Mouse (Mus musculus) cortical plate, adult 2 months (tissue): ENCODE measurements around the gene Scgb1c1. TPM values are rescaled to one million over a fixed set of nuclear protein-coding genes. Genes with fewer than 3 reads are reported as not detected.
A peak's percentile ranks its signal among the peaks of the same experiment; 100 is the strongest.

Experiments used
- H3K27ac ChIP-seq: fragments of 200-500 bp; 2 replicates; pipeline ENCODE4 v1.5.1; 2012; ENCODE audit warnings: low read length, control low read depth, inconsistent platforms; ENCODE audit not compliant: insufficient read depth
- H3K4me1 ChIP-seq: fragments of 200-500 bp; 2 replicates; pipeline ENCODE4 v1.6.1; 2011; ENCODE audit warnings: low read length; ENCODE audit not compliant: control insufficient read depth, insufficient read depth
- H3K4me3 ChIP-seq: fragments of 200-500 bp; 2 replicates; pipeline ENCODE4 v1.5.1; 2011; ENCODE audit warnings: mild to moderate bottlenecking, low read length, control low read depth; ENCODE audit not compliant: insufficient read depth
- CTCF ChIP-seq: fragments of 200-500 bp; IDR thresholded peaks from 2 replicates; pipeline ENCODE4 v1.5.1; 2011; ENCODE audit warnings: mild to moderate bottlenecking, control low read depth, low read length; ENCODE audit not compliant: insufficient read depth; ENCODE audit errors: extremely low read depth
- POLR2A ChIP-seq: fragments of 200-500 bp; IDR thresholded peaks from 2 replicates; pipeline ENCODE4 v1.6.1; 2011; ENCODE audit warnings: mild to moderate bottlenecking, low read length, control low read depth; ENCODE audit not compliant: insufficient read depth; ENCODE audit errors: extremely low read depth
- polyA plus RNA-seq: library from polyadenylated mRNA; depleted of rRNA; stranded (reverse); fragments of >200 nt; gene quantifications from 2 replicates; pipeline ENCODE4 v1.2.3, GENCODE M21; 2012

Scgb1c1 gene
- polyA plus RNA-seq, 1 experiment = not detected

DNA sequence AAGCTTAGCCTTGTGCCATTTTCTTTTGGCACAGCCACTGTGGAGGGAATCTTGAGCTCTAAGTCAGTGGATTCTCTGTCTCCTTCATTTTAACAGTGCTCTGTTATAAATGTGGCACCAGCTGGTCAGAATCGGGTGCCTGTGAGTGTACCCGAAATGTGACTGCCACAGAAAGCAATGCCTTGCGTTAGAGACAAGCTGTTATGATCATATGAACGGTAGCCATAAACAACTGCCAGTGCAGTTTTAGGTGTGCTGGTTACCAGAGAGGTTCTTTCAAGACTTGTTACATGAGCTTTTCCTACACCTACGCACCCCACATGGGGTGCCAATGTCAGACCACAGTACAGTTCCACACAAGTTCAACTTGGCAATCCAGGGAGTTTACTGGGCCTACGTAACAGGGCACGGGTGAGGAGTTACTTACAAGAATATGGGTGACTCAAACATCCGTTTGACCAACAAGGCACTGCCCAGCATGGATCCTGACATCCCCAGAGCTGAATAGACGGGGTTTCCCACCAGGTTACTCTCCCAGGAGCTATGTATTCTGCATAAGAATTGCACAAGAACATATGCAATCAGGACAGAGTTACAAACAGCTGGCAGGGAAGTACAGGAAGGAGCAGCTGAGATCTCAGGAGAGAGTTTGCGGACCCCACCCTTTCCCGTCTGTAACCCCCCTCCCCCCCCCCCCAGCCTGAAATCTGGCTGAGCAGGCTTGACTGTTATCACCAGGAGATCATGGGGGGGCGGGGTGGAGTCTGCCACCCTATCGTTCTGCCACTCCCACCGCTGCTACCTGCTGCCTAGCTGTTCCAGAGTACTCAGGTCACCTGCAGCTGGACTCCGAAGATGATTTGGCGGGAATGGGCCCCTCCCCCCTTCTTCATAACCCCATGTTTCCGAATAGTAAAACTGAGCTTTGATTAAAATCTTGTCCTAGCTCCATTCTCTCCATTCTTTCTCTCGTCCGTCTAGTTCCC, 4.3 kb upstream of the Scgb1c1 start:
- TF ChIP-seq POLR2A (no peak), CTCF (no peak)
- no peak overlapping the region for H3K4me3 ChIP-seq
- H3K4me1 ChIP-seq = no peaks in the 10 kb centered on the region
- H3K27ac ChIP-seq = no peak overlapping the region

DNA sequence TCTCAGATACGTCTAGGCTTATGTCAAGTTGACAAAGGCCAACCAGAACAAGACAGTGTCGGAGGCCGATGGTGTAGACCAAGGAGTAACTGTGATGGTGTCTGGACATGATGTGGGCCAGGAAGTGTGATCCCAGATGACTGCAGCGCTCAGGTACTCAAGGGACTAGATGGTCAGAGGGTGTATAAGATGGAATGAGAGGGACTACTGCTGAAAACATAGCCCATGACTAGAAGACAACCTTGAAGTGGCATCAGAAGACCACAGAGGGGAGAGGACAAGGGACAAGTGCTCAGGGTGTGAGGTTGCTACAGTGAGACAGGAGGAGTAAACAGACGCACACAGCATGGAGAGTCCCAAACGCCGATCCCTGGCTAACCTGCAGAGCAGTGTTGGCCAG, 1.5 kb upstream of the Scgb1c1 start:
- no peak for TF ChIP-seq POLR2A
- no peak for TF ChIP-seq CTCF
- Histone ChIP-seq H3K4me1 (no peaks in the 10 kb centered on the region), H3K27ac (no peak overlapping the region), H3K4me3 (no peak overlapping the region)

DNA sequence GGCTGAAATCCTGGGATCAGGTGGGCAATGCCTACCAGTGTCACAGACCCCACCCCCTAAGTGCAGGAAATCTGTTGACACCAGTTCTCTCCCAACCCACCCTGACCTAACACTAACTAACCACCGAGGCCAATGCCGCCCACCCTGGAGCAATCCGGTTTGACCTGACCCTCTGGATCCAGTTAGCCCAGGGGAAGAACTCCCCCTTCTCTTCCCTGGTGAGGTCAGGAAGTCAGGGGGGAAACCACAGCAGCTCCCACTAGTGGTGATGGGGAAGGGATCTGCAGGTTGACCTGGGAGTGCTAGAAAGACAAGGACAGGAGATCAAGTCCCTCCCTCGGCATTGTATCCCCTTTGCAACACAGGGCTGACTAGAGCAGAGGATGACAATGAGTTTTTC, 336 bp downstream of the Scgb1c1 start:
- H3K4me1 ChIP-seq = no peaks in the 10 kb centered on the region
- TF ChIP-seq CTCF (no peak), POLR2A (no peak)
- no peak overlapping the region for H3K4me3 ChIP-seq
- no peak overlapping the region for H3K27ac ChIP-seq

DNA sequence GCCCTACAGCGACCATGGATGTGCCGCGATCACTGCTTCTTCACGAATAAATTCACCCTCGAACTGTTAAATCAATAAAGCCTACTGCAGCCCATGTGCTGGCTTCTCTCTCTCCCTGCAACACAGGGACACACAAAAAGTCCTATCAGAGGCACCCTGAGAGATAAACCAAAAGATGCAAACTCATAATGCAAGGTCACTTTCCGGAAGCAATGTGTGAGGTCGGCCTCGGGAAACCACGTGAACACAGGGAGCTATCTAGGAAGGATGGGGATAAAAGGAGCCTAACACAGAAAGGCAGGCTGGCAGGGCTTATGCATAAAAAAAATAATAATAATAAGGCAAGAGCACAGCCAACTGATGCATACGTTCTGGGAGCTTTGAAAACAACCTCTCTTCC, 1.3 kb downstream of the Scgb1c1 start:
- TF ChIP-seq CTCF (no peak), POLR2A (no peak)
- Histone ChIP-seq H3K4me1 (no peaks in the 10 kb centered on the region), H3K27ac (no peak overlapping the region), H3K4me3 (no peak overlapping the region)

DNA sequence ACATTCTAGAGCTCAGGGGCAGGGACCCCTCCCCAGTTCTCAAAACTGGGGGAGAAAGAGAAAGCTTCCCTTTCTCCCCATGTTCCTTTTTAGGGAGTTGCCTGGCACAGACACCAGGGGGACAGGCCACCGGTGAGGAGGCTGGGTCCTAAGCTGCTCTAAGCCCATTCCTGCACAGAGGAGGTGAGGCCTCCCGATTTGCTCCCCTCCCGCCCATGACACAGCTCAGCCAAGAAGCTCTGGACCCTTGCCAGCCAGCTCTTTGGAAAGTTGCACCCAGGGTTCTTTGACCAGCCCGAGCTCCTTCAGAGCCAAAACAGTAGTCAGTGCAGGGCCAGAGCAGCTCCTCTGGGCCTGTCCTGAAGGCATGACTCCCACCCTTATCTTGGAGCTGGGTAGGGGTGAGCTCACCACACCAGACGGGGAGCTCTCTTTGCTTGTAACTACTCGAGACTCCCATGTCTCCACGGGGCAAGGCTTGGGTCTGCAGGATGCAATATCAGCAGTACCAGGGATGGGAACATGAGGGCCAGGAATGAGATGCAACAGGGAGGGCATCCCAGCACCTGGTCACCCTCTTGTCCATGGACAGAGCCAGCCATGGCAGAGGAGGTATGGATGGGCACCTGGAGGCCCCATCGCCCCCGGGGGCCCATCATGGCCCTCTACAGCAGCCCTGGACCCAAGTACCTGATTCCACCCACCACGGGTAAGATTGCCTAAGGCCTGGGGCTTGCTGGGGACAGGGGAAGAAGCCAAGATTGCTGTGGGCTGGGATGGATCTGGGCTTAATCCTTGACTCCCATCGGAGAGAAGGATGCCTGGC, 2.6 kb downstream of the Scgb1c1 start, which contains the start of gene Odf3:
TSS of gene Odf3 (plus strand) at position 51 of the 826 bp plus-strand sequence.
- TF ChIP-seq POLR2A (no peak), CTCF (no peak)
- Histone ChIP-seq H3K4me1 (no peaks in the 10 kb centered on the region), H3K4me3 (no peak within 1 kb of the TSS), H3K27ac (no peak within 1 kb of the TSS)

DNA sequence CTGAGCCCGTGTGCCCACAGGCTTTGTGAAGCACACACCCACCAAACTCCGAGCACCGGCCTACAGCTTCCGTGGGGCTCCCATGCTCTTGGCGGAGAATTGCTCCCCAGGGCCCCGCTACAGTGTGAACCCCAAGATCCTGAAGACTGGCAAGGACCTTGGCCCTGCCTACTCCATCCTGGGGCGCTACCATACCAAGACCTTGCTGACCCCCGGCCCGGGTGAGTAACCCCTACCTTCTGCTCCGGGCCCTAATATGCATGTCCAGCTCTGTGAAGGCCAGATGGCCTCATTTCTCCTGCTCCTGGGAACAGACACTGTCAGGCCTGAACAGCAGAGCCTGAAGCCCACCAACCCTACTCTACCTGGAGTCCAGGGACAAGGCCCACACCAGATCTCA, 3.2 kb downstream of the Scgb1c1 start:
- TF ChIP-seq POLR2A (no peak), CTCF (no peak)
- Histone ChIP-seq H3K4me1 (no peaks in the 10 kb centered on the region), H3K27ac (no peak overlapping the region)

DNA sequence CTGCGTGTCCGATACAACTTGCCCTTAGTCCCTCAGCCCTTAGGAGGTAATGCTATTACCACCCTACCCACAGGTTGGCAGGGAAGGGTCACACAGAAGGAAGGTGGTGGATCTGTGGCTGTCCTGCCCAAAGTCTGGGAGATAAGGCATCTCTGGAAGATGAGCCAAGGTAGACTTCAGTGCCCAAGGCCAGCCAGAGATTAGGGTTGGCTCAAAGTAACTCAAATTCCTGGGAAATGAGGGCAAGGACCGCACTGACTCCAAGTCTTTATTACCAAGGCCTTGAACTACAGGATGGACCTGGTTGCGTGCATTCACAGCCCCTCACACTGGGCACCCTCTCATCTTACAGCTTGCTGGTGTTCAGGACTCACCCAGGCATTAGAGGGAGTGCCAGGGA, 6.6 kb downstream of the Scgb1c1 start:
- TF ChIP-seq CTCF = no peak
- H3K27ac ChIP-seq = no peak overlapping the region
- no peak overlapping the region for H3K4me3 ChIP-seq
- H3K4me1 ChIP-seq = peaks cover 4% of the 10 kb centered on the region; the same call in 1 of the 2 replicates

More for the DNA sequence above, 3.2 kb downstream of the Scgb1c1 start:
- H3K4me3 ChIP-seq = no peak overlapping the region

DNA sequence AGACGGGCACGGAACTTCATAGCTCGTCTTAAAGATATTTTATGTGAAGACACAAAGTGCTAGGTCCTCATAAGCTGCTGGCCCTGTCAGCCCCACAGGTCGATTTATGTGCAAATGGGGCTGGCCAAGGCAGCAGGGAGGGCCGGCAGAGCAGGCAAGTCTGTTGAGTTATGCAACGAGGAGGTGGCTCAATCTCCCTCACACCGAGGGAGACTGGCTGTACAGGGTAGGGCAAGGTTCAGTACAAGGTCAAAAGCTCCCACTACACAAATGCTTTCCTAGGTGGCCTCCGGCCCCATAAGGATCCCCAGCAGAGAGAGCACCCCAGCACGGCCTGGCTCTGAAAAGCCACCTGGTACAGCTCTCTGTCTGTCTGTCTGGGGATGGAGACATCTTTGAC, 8.0 kb downstream of the Scgb1c1 start:
- peaks cover 4% of the 10 kb centered on the region; the same call in 1 of the 2 replicates for H3K4me1 ChIP-seq
- TF ChIP-seq CTCF (no peak), POLR2A (no peak)
- no peak overlapping the region for H3K4me3 ChIP-seq
- H3K27ac ChIP-seq = no peak overlapping the region

DNA sequence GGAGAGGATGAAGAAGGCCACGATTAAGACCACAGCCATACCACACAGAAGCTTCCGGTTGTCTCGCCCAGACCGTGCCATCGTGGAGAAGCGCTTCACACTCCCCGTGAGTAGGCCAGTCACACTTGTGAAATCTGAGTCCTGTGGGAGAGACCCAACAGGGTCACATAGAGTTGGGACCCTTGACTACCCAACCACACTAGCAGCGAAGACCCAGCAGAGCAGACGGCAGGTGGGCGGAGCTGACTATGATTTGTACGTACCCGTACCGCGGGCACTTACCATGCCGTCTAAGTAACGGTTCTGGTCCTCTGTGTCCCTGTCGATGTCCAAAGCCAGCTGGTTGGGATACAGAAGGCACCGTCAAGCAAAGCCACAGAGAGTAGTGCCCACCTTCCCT, 9.1 kb downstream of the Scgb1c1 start:
- Histone ChIP-seq H3K4me1 (peaks cover 8% of the 10 kb centered on the region), H3K4me3 (peak overlapping the region; percentile 87; the same call in 1 of the 2 replicates), H3K27ac (no peak overlapping the region)
- TF ChIP-seq CTCF (no peak), POLR2A (no peak)
